Mouse (Mus musculus) CH12.LX (cell line): Measurements from ENCODE around the gene Ppp1r9b.

Source experiments
- MAFK ChIP-seq: IDR thresholded peaks from 2 replicates; pipeline ENCODE4 v1.6.1; 2011; ENCODE audit warnings: low read length, improper control_type of control experiment; ENCODE audit not compliant: insufficient replicate concordance
- TCF12 ChIP-seq: IDR thresholded peaks from 2 replicates; pipeline ENCODE4 v1.6.1; 2014; ENCODE audit warnings: low read depth, mild to moderate bottlenecking, inconsistent platforms, low read length, improper control_type of control experiment

DNA sequence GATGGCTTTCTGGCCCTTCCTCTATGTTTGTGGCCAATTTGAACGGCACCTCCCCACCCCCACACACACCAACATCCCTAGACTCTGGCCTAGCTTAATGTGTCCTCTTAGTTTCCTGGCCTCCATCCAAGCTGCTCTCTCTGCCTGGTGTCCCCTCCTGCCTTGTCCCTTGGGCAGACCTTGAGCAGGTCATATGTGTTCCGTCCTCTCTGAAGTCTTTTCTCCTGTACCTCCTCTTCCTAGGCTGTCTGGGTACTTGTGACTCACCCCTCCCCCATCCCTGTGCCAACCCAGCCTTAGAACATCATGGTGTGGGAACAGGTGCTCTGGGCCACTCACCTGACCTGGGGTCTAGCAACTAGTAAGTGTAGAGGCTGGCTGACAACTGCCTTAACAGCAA is 15.9 kb upstream of the Ppp1r9b start:
- TF ChIP-seq MAFK (no peak), TCF12 (no peak)
